In genomic region chr2:125615858-125616424, GRCm38 (mm10) we compare ENCODE assay signal across 14 mouse cellular contexts.
"Had no signal": no experiment of that assay in that cellular context is flagged by ENCODE, and none has a peak within 500 bp of the region (broad histone marks: within the 10 kb centered on the region; RNA-seq: fewer than 3 reads in every experiment).

No protein-coding gene starts in this region.

- H3K9me3 ChIP-seq: limb, embryonic 12.5 days; midbrain, embryonic 12.5 days; neural tube, embryonic 13.5 days had no signal

- H3K9ac ChIP-seq: limb, embryonic 12.5 days; midbrain, embryonic 12.5 days; neural tube, embryonic 13.5 days had no signal

- H3K27me3 ChIP-seq: limb, embryonic 12.5 days; midbrain, embryonic 12.5 days; neural tube, embryonic 13.5 days had no signal

- H3K4me3 ChIP-seq: layer of hippocampus, adult 2 months; limb, embryonic 12.5 days; midbrain, embryonic 12.5 days; neural tube, embryonic 13.5 days had no signal

- H3K27ac ChIP-seq: layer of hippocampus, adult 2 months; limb, embryonic 12.5 days; midbrain, embryonic 12.5 days; neural tube, embryonic 13.5 days had no signal

- ATAC-seq: midbrain, embryonic 16.5 days had no signal

- DNase-seq: kidney, adult 11 months; kidney, adult 9 months; kidney, postnatal 10 days; kidney, postnatal 4 days; lung, adult 18-20 months; retina, postnatal 1 day; right cerebral cortex, postnatal 14 days; thymus, adult 18-20 months; thymus, postnatal 14 days had no signal

- H3K4me2 ChIP-seq: limb, embryonic 12.5 days; midbrain, embryonic 12.5 days; neural tube, embryonic 13.5 days had no signal
